Mouse (Mus musculus): ENCODE data around the gene Fkbp9. TPM values are rescaled to one million over a fixed set of nuclear protein-coding genes. Genes with fewer than 3 reads are reported as not detected.

Gene Fkbp9
- total RNA-seq, 1 experiment from 2014 or later: 0.47 TPM

- peak; percentile 95 for ATAC-seq (ENCODE audit: extremely low read depth, insufficient number of reproducible peaks, low FRiP score, poor library complexity, severe bottlenecking)
Observed at GRCm38 (mm10) chr6:56901824-56902386, 70.0 kb downstream of the Fkbp9 start.

- no peak for ATAC-seq (ENCODE audit: extremely low read depth, insufficient number of reproducible peaks, low FRiP score, poor library complexity, severe bottlenecking)
Observed at GRCm38 (mm10) chr6:56902606-56903520, 71.0 kb downstream of the Fkbp9 start.

GRCm38 (mm10) chr6:56903831-56904230, 72.0 kb downstream of the Fkbp9 start:
- ATAC-seq (ENCODE audit: extremely low read depth, insufficient number of reproducible peaks, low FRiP score, poor library complexity, severe bottlenecking): no peak

- no peak for ATAC-seq (ENCODE audit: extremely low read depth, insufficient number of reproducible peaks, low FRiP score, poor library complexity, severe bottlenecking)
Observed at GRCm38 (mm10) chr6:56904330-56904729, 72.5 kb downstream of the Fkbp9 start.

GRCm38 (mm10) chr6:56904982-56905381, 73.1 kb downstream of the Fkbp9 start:
- no peak for ATAC-seq (ENCODE audit: extremely low read depth, insufficient number of reproducible peaks, low FRiP score, poor library complexity, severe bottlenecking)

GRCm38 (mm10) chr6:56905486-56905885, 73.6 kb downstream of the Fkbp9 start:
- ATAC-seq (ENCODE audit: extremely low read depth, insufficient number of reproducible peaks, low FRiP score, poor library complexity, severe bottlenecking): no peak

- ATAC-seq (ENCODE audit: extremely low read depth, insufficient number of reproducible peaks, low FRiP score, poor library complexity, severe bottlenecking): no peak
Observed at GRCm38 (mm10) chr6:56906121-56906846, 74.4 kb downstream of the Fkbp9 start.

GRCm38 (mm10) chr6:56907973-56908372, 76.1 kb downstream of the Fkbp9 start:
- ATAC-seq (ENCODE audit: extremely low read depth, insufficient number of reproducible peaks, low FRiP score, poor library complexity, severe bottlenecking): no peak

GRCm38 (mm10) chr6:56908397-56908796, 76.5 kb downstream of the Fkbp9 start:
- no peak for ATAC-seq (ENCODE audit: extremely low read depth, insufficient number of reproducible peaks, low FRiP score, poor library complexity, severe bottlenecking)

- ATAC-seq (ENCODE audit: extremely low read depth, insufficient number of reproducible peaks, low FRiP score, poor library complexity, severe bottlenecking): peak; percentile 98
Observed at GRCm38 (mm10) chr6:56908912-56909311, 77.1 kb downstream of the Fkbp9 start.

GRCm38 (mm10) chr6:56910910-56911309, 79.1 kb downstream of the Fkbp9 start:
- no peak for ATAC-seq (ENCODE audit: extremely low read depth, insufficient number of reproducible peaks, low FRiP score, poor library complexity, severe bottlenecking)

- no peak for ATAC-seq (ENCODE audit: extremely low read depth, insufficient number of reproducible peaks, low FRiP score, poor library complexity, severe bottlenecking)
Observed at GRCm38 (mm10) chr6:56913092-56913858, 81.4 kb downstream of the Fkbp9 start.

GRCm38 (mm10) chr6:56916279-56916678, 84.4 kb downstream of the Fkbp9 start:
- peak; percentile 40; the same call in 1 of the 2 replicates for ATAC-seq (ENCODE audit: extremely low read depth, insufficient number of reproducible peaks, low FRiP score, poor library complexity, severe bottlenecking)

- no peak for ATAC-seq (ENCODE audit: extremely low read depth, insufficient number of reproducible peaks, low FRiP score, poor library complexity, severe bottlenecking)
Observed at GRCm38 (mm10) chr6:56917578-56918368, 85.9 kb downstream of the Fkbp9 start.

GRCm38 (mm10) chr6:56919330-56920044, 87.6 kb downstream of the Fkbp9 start:
- ATAC-seq (ENCODE audit: extremely low read depth, insufficient number of reproducible peaks, low FRiP score, poor library complexity, severe bottlenecking): no peak

GRCm38 (mm10) chr6:56920222-56921092, 88.6 kb downstream of the Fkbp9 start:
- ATAC-seq (ENCODE audit: extremely low read depth, insufficient number of reproducible peaks, low FRiP score, poor library complexity, severe bottlenecking): no peak

GRCm38 (mm10) chr6:56923331-56923725, 91.5 kb downstream of the Fkbp9 start:
- ATAC-seq (ENCODE audit: extremely low read depth, insufficient number of reproducible peaks, low FRiP score, poor library complexity, severe bottlenecking): no peak
